Mouse (Mus musculus) CH12.LX (cell line): ENCODE results near the gene Maco1. TPM values are rescaled to one million over a fixed set of nuclear protein-coding genes. Genes with fewer than 3 reads are reported as not detected.

ENCODE experiments used
- DNase-seq: peaks from one replicate; pipeline ENCODE4 v3.0.0-alpha.2; 2013; ENCODE audit errors: extremely low read depth
- H3K27ac ChIP-seq: 2 replicates; pipeline ENCODE4 v1.5.1; 2012; ENCODE audit warnings: low read depth, mild to moderate bottlenecking, control low read depth, moderate library complexity; ENCODE audit not compliant: insufficient read depth
- H3K27me3 ChIP-seq: replicated peaks from 2 replicates; pipeline ENCODE3; 2012; ENCODE audit warnings: inconsistent platforms
- H3K36me3 ChIP-seq, 2 experiments: replicated peaks in 1 of 2; 2 replicates each; pipeline versions ENCODE3 to v1.6.1; 2012; ENCODE audit warnings: inconsistent platforms in 1 of 2, low read length in 1 of 2, mild to moderate bottlenecking in 1 of 2, mixed read lengths in 1 of 2, moderate library complexity in 1 of 2; ENCODE audit not compliant: control insufficient read depth in 1 of 2, insufficient read depth in 1 of 2
- H3K4me1 ChIP-seq, 2 experiments: 2 replicates each; pipeline ENCODE4 v1.6.1; 2012; ENCODE audit warnings: inconsistent platforms in 1 of 2, moderate library complexity in 1 of 2; ENCODE audit not compliant: insufficient read depth in 2 of 2, control insufficient read depth in 1 of 2
- H3K4me2 ChIP-seq: 2 replicates; pipeline ENCODE4 v1.6.1; 2012; ENCODE audit warnings: low read depth, mild to moderate bottlenecking, control low read depth; ENCODE audit not compliant: poor library complexity, insufficient read depth, severe bottlenecking
- H3K4me3 ChIP-seq, 3 experiments: fragments of 150-350 bp in 1 of 3; sonication (generic) in 1 of 3; replicated peaks in 1 of 3; 2 replicates each; pipeline versions ENCODE3 to v1.5.1; 2011 to 2012; ENCODE audit warnings: low read depth in 2 of 3, low read length in 2 of 3, mild to moderate bottlenecking in 2 of 3, moderate library complexity in 2 of 3, control low read depth in 1 of 3, improper control_type of control experiment in 1 of 3, inconsistent platforms in 1 of 3, mixed read lengths in 1 of 3; ENCODE audit not compliant: poor library complexity in 1 of 3
- H3K79me2 ChIP-seq: replicated peaks from 2 replicates; pipeline ENCODE4 v1.6.1; 2012; ENCODE audit warnings: mild to moderate bottlenecking, moderate library complexity; ENCODE audit not compliant: control insufficient read depth, poor library complexity, insufficient read depth, severe bottlenecking; ENCODE audit errors: extremely low read depth
- H3K9ac ChIP-seq: 2 replicates; pipeline ENCODE4 v1.6.1; 2012; ENCODE audit warnings: low read depth, mild to moderate bottlenecking, control low read depth, moderate library complexity; ENCODE audit not compliant: insufficient read depth
- H3K9me3 ChIP-seq: replicated peaks from 2 replicates; pipeline ENCODE3; 2012; ENCODE audit warnings: low read length, inconsistent platforms, mixed read lengths
- BHLHE40 ChIP-seq: IDR thresholded peaks from 2 replicates; pipeline ENCODE4 v1.6.1; 2011; ENCODE audit warnings: mild to moderate bottlenecking, low read depth, low read length, improper control_type of control experiment
- E2F4 ChIP-seq: IDR thresholded peaks from 2 replicates; pipeline ENCODE4 v1.6.1; 2011; ENCODE audit warnings: low read depth, low read length, improper control_type of control experiment; ENCODE audit not compliant: insufficient replicate concordance
- ELF1 ChIP-seq: IDR thresholded peaks from 2 replicates; pipeline ENCODE4 v1.6.1; 2014; ENCODE audit warnings: low read depth, mild to moderate bottlenecking, inconsistent platforms, low read length, improper control_type of control experiment
- ETS1 ChIP-seq: conservative IDR thresholded peaks from 2 replicates; pipeline ENCODE4 v1.6.1; 2012; ENCODE audit warnings: low read depth, mild to moderate bottlenecking, inconsistent platforms, low read length, improper control_type of control experiment, moderate library complexity
- GABPA ChIP-seq: IDR thresholded peaks from 2 replicates; pipeline ENCODE4 v1.6.1; 2012; ENCODE audit warnings: low read depth, low read length, improper control_type of control experiment, inconsistent platforms; ENCODE audit not compliant: insufficient replicate concordance
- JUN ChIP-seq: IDR thresholded peaks from 2 replicates; pipeline ENCODE4 v1.6.1; 2011; ENCODE audit warnings: low read depth, mild to moderate bottlenecking, low read length, improper control_type of control experiment, moderate library complexity; ENCODE audit not compliant: insufficient read depth
- JUND ChIP-seq: conservative IDR thresholded peaks from 2 replicates; pipeline ENCODE4 v1.6.1; 2011; ENCODE audit warnings: low read depth, low read length, improper control_type of control experiment
- KAT2A ChIP-seq: IDR thresholded peaks from 2 replicates; pipeline ENCODE4 v1.6.1; 2012; ENCODE audit warnings: low read length, improper control_type of control experiment, inconsistent platforms; ENCODE audit not compliant: insufficient replicate concordance
- MAX ChIP-seq: IDR thresholded peaks from 2 replicates; pipeline ENCODE4 v1.6.1; 2011; ENCODE audit warnings: low read length, improper control_type of control experiment
- MAZ ChIP-seq: IDR thresholded peaks from 2 replicates; pipeline ENCODE4 v1.6.1; 2012; ENCODE audit warnings: low read depth, mild to moderate bottlenecking, inconsistent platforms, low read length, improper control_type of control experiment, moderate library complexity
- MEF2A ChIP-seq: IDR thresholded peaks from 2 replicates; pipeline ENCODE4 v1.6.1; 2014; ENCODE audit warnings: low read depth, mild to moderate bottlenecking, inconsistent platforms, low read length, improper control_type of control experiment, borderline replicate concordance
- MXI1 ChIP-seq: IDR thresholded peaks from 2 replicates; pipeline ENCODE4 v1.6.1; 2011; ENCODE audit warnings: mild to moderate bottlenecking, low read depth, low read length, improper control_type of control experiment
- MYC ChIP-seq: IDR thresholded peaks from 2 replicates; pipeline ENCODE4 v1.6.1; 2011; ENCODE audit warnings: low read depth, mild to moderate bottlenecking, improper control_type of control experiment, low read length
- RCOR1 ChIP-seq: conservative IDR thresholded peaks from 2 replicates; pipeline ENCODE4 v1.6.1; 2012; ENCODE audit warnings: low read depth, mild to moderate bottlenecking, inconsistent platforms, low read length, improper control_type of control experiment
- SIN3A ChIP-seq: IDR thresholded peaks from 2 replicates; pipeline ENCODE4 v1.6.1; 2012; ENCODE audit warnings: low read length, improper control_type of control experiment, inconsistent platforms
- SMC3 ChIP-seq: IDR thresholded peaks from 2 replicates; pipeline ENCODE4 v1.6.1; 2011; ENCODE audit warnings: low read depth, low read length, improper control_type of control experiment
- TBP ChIP-seq: conservative IDR thresholded peaks from 2 replicates; pipeline ENCODE4 v1.6.1; 2011; ENCODE audit warnings: low read depth, low read length, improper control_type of control experiment
- TCF12 ChIP-seq: IDR thresholded peaks from 2 replicates; pipeline ENCODE4 v1.6.1; 2014; ENCODE audit warnings: low read depth, mild to moderate bottlenecking, inconsistent platforms, low read length, improper control_type of control experiment
- UBTF ChIP-seq: IDR thresholded peaks from 2 replicates; pipeline ENCODE4 v1.6.1; 2012; ENCODE audit warnings: low read depth, mild to moderate bottlenecking, inconsistent platforms, low read length, improper control_type of control experiment, moderate library complexity
- USF2 ChIP-seq: conservative IDR thresholded peaks from 2 replicates; pipeline ENCODE4 v1.6.1; 2011; ENCODE audit warnings: low read depth, low read length, improper control_type of control experiment
- ZKSCAN1 ChIP-seq: IDR thresholded peaks from 2 replicates; pipeline ENCODE4 v1.6.1; 2012; ENCODE audit warnings: low read depth, inconsistent platforms, low read length, improper control_type of control experiment, borderline replicate concordance
- ZMIZ1 ChIP-seq: IDR thresholded peaks from 2 replicates; pipeline ENCODE4 v1.6.1; 2012; ENCODE audit warnings: low read depth, mild to moderate bottlenecking, inconsistent platforms, low read length, improper control_type of control experiment
- ZNF384 ChIP-seq: IDR thresholded peaks from 2 replicates; pipeline ENCODE4 v1.6.1; 2012; ENCODE audit warnings: low read depth, low read length, improper control_type of control experiment, inconsistent platforms
- dilution Hi-C: fragments of 300-500 bp; cut with MboI; formaldehyde crosslinking; loops from 2 replicates; pipeline ENCODE4 v1.14.3; 2020; ENCODE audit warnings: low sequenced_read_pairs; ENCODE audit not compliant: extremely low pct_unique_long_range_greater_than_20kb, extremely low pct_ligation_motif_present
- in situ Hi-C: fragments of 300-500 bp; cut with MboI; formaldehyde crosslinking; loops from 3 replicates; pipeline ENCODE4 v1.14.3; 2019; ENCODE audit warnings: low sequenced_read_pairs, low pct_ligation_motif_present, low pct_unique_long_range_greater_than_20kb, mixed read lengths
- polyA plus RNA-seq: library from polyadenylated mRNA; unstranded; fragments of >175 nt; gene quantifications from 2 replicates; pipeline ENCODE4 v1.2.1, GENCODE M21; 2012; ENCODE audit warnings: low read depth; ENCODE audit not compliant: insufficient read length
- total RNA-seq, 2 experiments: library from RNA; depleted of rRNA; stranded (reverse); fragments of 300-350 nt in 1 of 2; fragments of >200 nt in 1 of 2; gene quantifications; 2 replicates each; pipeline ENCODE4 v1.2.3; 2012 to 2014

Gene Maco1
- total and polyA plus RNA-seq, 3 experiments, result 15.8 to 19.8 (median 17.3) TPM

DNA sequence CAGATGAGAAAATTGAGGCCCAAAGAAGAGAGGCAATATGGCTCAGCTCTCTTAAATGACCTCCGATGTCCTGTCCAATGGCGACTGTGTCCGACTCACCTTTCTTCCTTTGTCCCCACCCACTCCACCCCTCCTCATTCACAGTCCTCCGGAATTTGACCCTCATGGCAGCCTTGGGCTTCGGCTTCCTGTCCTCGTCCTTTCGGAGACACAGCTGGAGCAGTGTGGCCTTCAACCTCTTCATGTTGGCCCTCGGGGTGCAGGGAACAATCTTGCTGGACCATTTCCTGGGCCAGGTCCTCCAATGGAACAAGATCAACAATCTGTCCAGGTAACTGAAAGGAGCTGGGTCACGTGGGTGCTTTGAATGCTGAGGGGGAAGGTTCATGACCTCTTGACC, 23.0 kb upstream of the Maco1 start:
- Histone ChIP-seq H3K27ac (no peak overlapping the region), H3K4me3 (no peak overlapping the region), H3K36me3 (no peaks in the 10 kb centered on the region), H3K27me3 (no peaks in the 10 kb centered on the region), H3K4me1 (peaks cover 2 to 19% of the 10 kb centered on the region in 2 experiments; a peak in 3 of 4 replicates), H3K9ac (no peak overlapping the region), H3K9me3 (no peaks in the 10 kb centered on the region), H3K4me2 (no peak overlapping the region), H3K79me2 (no peaks in the 10 kb centered on the region)
- TF ChIP-seq ZMIZ1 (no peak), JUN (no peak), USF2 (no peak), MAZ (no peak), KAT2A (no peak), ELF1 (no peak), RCOR1 (no peak), SIN3A (no peak)
- in situ Hi-C loops (loop anchor here (10.0 kb wide), 1 partner anchor 71 kb away; no protein-coding TSS in a partner anchor), dilution Hi-C loops (no loop called here)
- DNase-seq, result no peak

DNA sequence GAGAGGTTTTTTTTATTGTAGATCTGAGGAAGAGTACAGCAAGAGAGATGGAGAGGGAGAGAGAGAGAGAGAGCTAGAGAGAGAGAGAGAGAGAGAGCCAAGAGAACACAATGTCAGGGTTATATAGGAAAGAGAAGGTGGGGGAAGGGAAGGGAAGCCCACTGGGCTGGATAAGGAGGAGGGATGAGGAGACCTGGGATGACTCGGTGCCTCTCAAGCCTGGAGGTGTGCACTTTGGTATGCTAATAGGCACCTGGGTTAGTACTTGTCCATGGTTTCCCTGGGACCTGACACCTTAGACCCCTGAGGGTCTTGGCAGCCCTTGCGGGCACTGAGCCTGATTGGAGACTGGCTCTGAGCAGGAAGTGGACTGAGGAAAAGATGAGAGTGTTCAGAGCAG, 18.8 kb upstream of the Maco1 start:
- H3K4me3 ChIP-seq, result no peak overlapping the region
- TF ChIP-seq E2F4 (no peak), ZNF384 (no peak), ZKSCAN1 (no peak), BHLHE40 (no peak), MXI1 (no peak), ETS1 (no peak), MAX (no peak), ZMIZ1 (no peak), RCOR1 (no peak), UBTF (no peak), MAZ (no peak), ELF1 (no peak), TBP (no peak), SMC3 (no peak), MEF2A (no peak), GABPA (no peak), SIN3A (no peak), TCF12 (no peak), MYC (no peak), JUND (no peak)
- TF ChIP-seq, all 38 proteins: peak for 0
- Histone ChIP-seq H3K27me3 (peaks cover 12% of the 10 kb centered on the region), H3K79me2 (no peaks in the 10 kb centered on the region), H3K36me3 (no peaks in the 10 kb centered on the region), H3K9ac (no peak overlapping the region), H3K27ac (no peak overlapping the region), H3K9me3 (no peaks in the 10 kb centered on the region), H3K4me2 (no peak overlapping the region), H3K4me1 (peaks cover 0 to 18% of the 10 kb centered on the region in 2 experiments; a peak in 2 of 4 replicates)
- in situ Hi-C loops, result loop anchor here (10.0 kb wide), 1 partner anchor 67 kb away; no protein-coding TSS in a partner anchor
- no peak for DNase-seq
- dilution Hi-C loops, result no loop called here
